8 mouse cellular contexts compared by ENCODE assay signal in genomic region chr12:37108390-37108738, GRCm38 (mm10). TPM values are rescaled to one million over a fixed set of nuclear protein-coding genes. Genes with fewer than 3 reads are reported as not detected.
DNase-seq lines count a peak whose midpoint lies in the region; ATAC-seq and TF ChIP-seq lines count a peak whose summit lies in the region.

Gene Meox2, plus strand, starts transcription at chr12:37108540.

- no peak within 1 kb of the TSS for H3K9ac ChIP-seq in intestine, postnatal 0 days (ENCODE audit: low read depth, low read length)

- peak within 1 kb of the TSS; percentile 40 for H3K4me3 ChIP-seq in intestine, postnatal 0 days (ENCODE audit: low read depth, low read length)

- peak within 1 kb of the TSS; percentile 64 for H3K4me2 ChIP-seq in intestine, postnatal 0 days (replicated peaks; ENCODE audit: low read depth)

- no peak for TF ChIP-seq CTCF in intestine, postnatal 0 days (IDR thresholded peaks at IDR 0.05; ENCODE audit: low read depth)

- H3K4me1 ChIP-seq in intestine, postnatal 0 days (replicated peaks; ENCODE audit: control insufficient read depth, insufficient read depth, low read length) = no peaks in the 10 kb centered on the region

- WGBS in intestine, postnatal 0 days = under 1% methylated on average over 12 of the region's 12 CpGs

- H3K36me3 ChIP-seq in intestine, postnatal 0 days (ENCODE audit: control insufficient read depth, insufficient read depth) = no peaks in the 10 kb centered on the region

- DNase-seq in adrenal gland, postnatal 25 days = peak; percentile 2
- DNase-seq in adrenal gland, adult 2 months = no peak
- peak; percentile 86 for DNase-seq in embryo, embryonic 11 days
- DNase-seq in heart, adult 11 months = peak; percentile 99
- DNase-seq in lung, postnatal 4 days = peak; percentile 63 to 84
- DNase-seq in yolk sac, embryonic 10.5 days (ENCODE audit: low spot score) = peak; percentile 57

- peaks cover 33% of the 10 kb centered on the region for H3K27me3 ChIP-seq in intestine, postnatal 0 days (replicated peaks; ENCODE audit: control insufficient read depth, insufficient read depth, low read length)

- H3K27ac ChIP-seq in intestine, postnatal 0 days (ENCODE audit: low read depth, low read length) = no peak within 1 kb of the TSS

- ATAC-seq in intestine, postnatal 0 days = no peak
- ATAC-seq in megakaryocyte, adult 5-6 weeks (ENCODE audit: poor library complexity, severe bottlenecking) = no peak

- H3K9me3 ChIP-seq in intestine, postnatal 0 days (ENCODE audit: control insufficient read depth) = no peaks in the 10 kb centered on the region

RNA-seq across cellular contexts. Expression of gene Meox2, which starts in this region (rescaled TPM):
- total RNA-seq in adrenal gland, postnatal 25 days (2021) = 0.90 and 1.6 TPM in 2 replicates
- total RNA-seq in adrenal gland, adult 2 months (2021) = 1 to 10 TPM in 1 of 2 experiments, under 1 TPM in 1; 0.49 to 2.7 TPM
- 2.6 and 5.1 TPM in 2 replicates for polyA plus RNA-seq in adrenal gland, adult 2 months (2012; rRNA removed)
- polyA plus RNA-seq in intestine, postnatal 0 days (2015; fragmentation: Nextera tagmentation; extraction: Ambion mirVana) = 1.0 and 1.6 TPM in 2 replicates
- not detected in 2 replicates for total RNA-seq in megakaryocyte, adult 5-6 weeks (2015)
- not detected in 2 replicates for total RNA-seq in megakaryocyte, adult 5-6 weeks (2017)
